Mouse (Mus musculus): ENCODE results near the gene Cib3. TPM values are rescaled to one million over a fixed set of nuclear protein-coding genes. Genes with fewer than 3 reads are reported as not detected.

Cib3 gene
- polyA plus RNA-seq, 1 experiment, result 0.11 TPM

GRCm38 (mm10) chr8:72210710-72211109 is 1.9 kb downstream of the Cib3 start:
- DNase-seq (ENCODE audit: low spot score), result no peak

GRCm38 (mm10) chr8:72210222-72210621 is 2.4 kb downstream of the Cib3 start:
- DNase-seq (ENCODE audit: low spot score), result no peak

- DNase-seq (ENCODE audit: low spot score), result no peak
Observed at GRCm38 (mm10) chr8:72208582-72208981, 4.1 kb downstream of the Cib3 start.

GRCm38 (mm10) chr8:72197997-72198396 is 14.6 kb downstream of the Cib3 start:
- no peak for DNase-seq (ENCODE audit: low spot score)

GRCm38 (mm10) chr8:72192065-72192464 is 20.6 kb downstream of the Cib3 start:
- no peak for DNase-seq (ENCODE audit: low spot score)

GRCm38 (mm10) chr8:72190215-72190539 is 22.5 kb downstream of the Cib3 start:
- no peak for DNase-seq (ENCODE audit: low spot score)

- DNase-seq (ENCODE audit: low spot score), result no peak
Observed at GRCm38 (mm10) chr8:72189417-72190214, 23.0 kb downstream of the Cib3 start, which contains the start of gene Hsh2d. Hsh2d (plus strand) TSS chr8:72189638.

- DNase-seq (ENCODE audit: low spot score), result no peak
Observed at GRCm38 (mm10) chr8:72187793-72188331, 24.8 kb downstream of the Cib3 start.

GRCm38 (mm10) chr8:72183554-72184202 is 29.0 kb downstream of the Cib3 start:
- DNase-seq (ENCODE audit: low spot score), result no peak

GRCm38 (mm10) chr8:72177346-72177925 is 35.2 kb downstream of the Cib3 start:
- no peak for DNase-seq (ENCODE audit: low spot score)

GRCm38 (mm10) chr8:72169681-72170249 is 42.9 kb downstream of the Cib3 start:
- no peak for DNase-seq (ENCODE audit: low spot score)

GRCm38 (mm10) chr8:72169098-72169668 is 43.5 kb downstream of the Cib3 start:
- DNase-seq (ENCODE audit: low spot score), result no peak

GRCm38 (mm10) chr8:72162821-72163220 is 49.8 kb downstream of the Cib3 start:
- no peak for DNase-seq (ENCODE audit: low spot score)

- peak; percentile 100 for DNase-seq (ENCODE audit: low spot score)
Observed at GRCm38 (mm10) chr8:72160707-72161697, 51.6 kb downstream of the Cib3 start, which contains the start of gene Rab8a. Rab8a (plus strand) TSS chr8:72161200.

GRCm38 (mm10) chr8:72160007-72160406 is 52.6 kb downstream of the Cib3 start:
- no peak for DNase-seq (ENCODE audit: low spot score)

- no peak for DNase-seq (ENCODE audit: low spot score)
Observed at GRCm38 (mm10) chr8:72158726-72159125, 53.9 kb downstream of the Cib3 start.

- DNase-seq (ENCODE audit: low spot score), result no peak
Observed at GRCm38 (mm10) chr8:72158096-72158495, 54.5 kb downstream of the Cib3 start.
